Mouse (Mus musculus): ENCODE data around the gene Lpp. TPM values are rescaled to one million over a fixed set of nuclear protein-coding genes. Genes with fewer than 3 reads are reported as not detected.

Gene Lpp
- total and polyA plus RNA-seq, 3 experiments: not detected

GRCm38 (mm10) chr16:24464436-24464835 is 71.1 kb downstream of the Lpp start:
- Histone ChIP-seq H3K27ac (ENCODE audit: control insufficient read depth, low read depth, low read length) (no peak overlapping the region), H3K27me3 (ENCODE audit: control insufficient read depth in 1 of 2, insufficient read depth in 2 of 2, low read length in 2 of 2) (no peaks in the 10 kb centered on the region), H3K9ac (ENCODE audit: control insufficient read depth, low read depth, low read length, poor library complexity, severe bottlenecking) (no peak overlapping the region), H3K4me3 (ENCODE audit: control insufficient read depth in 1 of 2, insufficient read depth in 1 of 2, low read depth in 2 of 2, low read length in 2 of 2) (no peak overlapping the region), H3K79me2 (ENCODE audit: control insufficient read depth, insufficient read depth, low read length, poor library complexity) (no peaks in the 10 kb centered on the region), H3K36me3 (ENCODE audit: control insufficient read depth in 1 of 2, insufficient read depth in 2 of 2, low read length in 2 of 2) (no peaks in the 10 kb centered on the region), H3K4me1 (ENCODE audit: control insufficient read depth in 1 of 2, insufficient read depth in 2 of 2, low read length in 2 of 2) (no peaks in the 10 kb centered on the region), H3K9me3 (replicated peaks; ENCODE audit: insufficient read depth, low read length) (no peaks in the 10 kb centered on the region)
- TF ChIP-seq MEF2A (IDR thresholded peaks at IDR 0.05; ENCODE audit: extremely low read depth, insufficient replicate concordance, low read depth, low read length, poor library complexity, severe bottlenecking) (no peak), EP300 (IDR thresholded peaks at IDR 0.05; ENCODE audit: low read depth in 1 of 2, low read length in 2 of 2) (no peak), SMC3 (IDR thresholded peaks at IDR 0.05; ENCODE audit: low read depth, low read length) (no peak), TAL1 (IDR thresholded peaks at IDR 0.05; ENCODE audit: low read length) (no peak), POLR2AphosphoS5 (IDR thresholded peaks at IDR 0.05; ENCODE audit: borderline replicate concordance, low read depth, low read length) (no peak), TCF12 (IDR thresholded peaks at IDR 0.05; ENCODE audit: low read depth, low read length) (no peak), POLR2A (IDR thresholded peaks at IDR 0.05; ENCODE audit: control insufficient read depth in 1 of 2, insufficient read depth in 1 of 2, low read depth in 1 of 2, low read length in 2 of 2, poor library complexity in 1 of 2) (no peak), ZMIZ1 (IDR thresholded peaks at IDR 0.05; ENCODE audit: low read depth, low read length) (no peak), TBP (IDR thresholded peaks at IDR 0.05; ENCODE audit: low read depth, low read length) (no peak), JUND (IDR thresholded peaks at IDR 0.05; ENCODE audit: low read depth, low read length) (no peak)
- no peak for DNase-seq (ENCODE audit: low read depth, low spot score)

DNA sequence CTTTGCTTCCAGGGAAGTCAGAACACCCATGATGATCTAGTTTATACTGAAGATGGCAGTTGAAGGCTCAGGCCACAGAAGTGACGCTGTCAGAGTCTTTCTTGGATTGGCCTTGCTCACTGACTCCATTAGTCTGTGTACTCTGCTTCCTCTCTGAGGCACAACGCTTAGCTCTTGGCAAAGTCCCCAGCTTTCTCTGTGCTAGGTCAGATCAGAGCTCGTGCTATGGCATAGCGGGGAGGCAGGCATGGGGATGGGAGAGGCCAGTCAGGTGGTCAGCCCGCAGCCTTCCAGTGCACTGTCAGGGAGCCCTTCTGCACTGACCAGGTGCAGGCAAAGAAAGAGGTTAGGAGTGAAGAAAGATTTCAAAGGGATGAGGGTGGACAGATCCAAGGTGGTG is 72.3 kb downstream of the Lpp start:
- no peaks in the 10 kb centered on the region for H3K27me3 ChIP-seq (ENCODE audit: control insufficient read depth in 1 of 2, insufficient read depth in 2 of 2, low read length in 2 of 2)
- H3K4me1 ChIP-seq (ENCODE audit: control insufficient read depth in 1 of 2, insufficient read depth in 2 of 2, low read length in 2 of 2): no peaks in the 10 kb centered on the region
- H3K79me2 ChIP-seq (ENCODE audit: control insufficient read depth, insufficient read depth, low read length, poor library complexity): no peaks in the 10 kb centered on the region
- no peak overlapping the region for H3K9ac ChIP-seq (ENCODE audit: control insufficient read depth, low read depth, low read length, poor library complexity, severe bottlenecking)
- TF ChIP-seq ZNF384 (IDR thresholded peaks at IDR 0.05; ENCODE audit: low read depth, low read length) (no peak), ELF1 (IDR thresholded peaks at IDR 0.05; ENCODE audit: low read depth, low read length) (no peak), ZKSCAN1 (IDR thresholded peaks at IDR 0.05; ENCODE audit: low read depth, low read length) (no peak), MAZ (IDR thresholded peaks at IDR 0.05; ENCODE audit: low read depth, low read length) (no peak), MYC (IDR thresholded peaks at IDR 0.05; ENCODE audit: low read depth, low read length) (no peak), HCFC1 (IDR thresholded peaks at IDR 0.05; ENCODE audit: low read depth, low read length) (no peak)
- H3K4me3 ChIP-seq (ENCODE audit: control insufficient read depth in 1 of 2, insufficient read depth in 1 of 2, low read depth in 2 of 2, low read length in 2 of 2): no peak overlapping the region
- H3K9me3 ChIP-seq (replicated peaks; ENCODE audit: insufficient read depth, low read length): no peaks in the 10 kb centered on the region
- no peak for DNase-seq (ENCODE audit: low read depth, low spot score)
- no peaks in the 10 kb centered on the region for H3K36me3 ChIP-seq (ENCODE audit: control insufficient read depth in 1 of 2, insufficient read depth in 2 of 2, low read length in 2 of 2)
- no peak overlapping the region for H3K27ac ChIP-seq (ENCODE audit: control insufficient read depth, low read depth, low read length)
